Mouse (Mus musculus): Measurements from ENCODE around the gene Ap1s3.

DNA sequence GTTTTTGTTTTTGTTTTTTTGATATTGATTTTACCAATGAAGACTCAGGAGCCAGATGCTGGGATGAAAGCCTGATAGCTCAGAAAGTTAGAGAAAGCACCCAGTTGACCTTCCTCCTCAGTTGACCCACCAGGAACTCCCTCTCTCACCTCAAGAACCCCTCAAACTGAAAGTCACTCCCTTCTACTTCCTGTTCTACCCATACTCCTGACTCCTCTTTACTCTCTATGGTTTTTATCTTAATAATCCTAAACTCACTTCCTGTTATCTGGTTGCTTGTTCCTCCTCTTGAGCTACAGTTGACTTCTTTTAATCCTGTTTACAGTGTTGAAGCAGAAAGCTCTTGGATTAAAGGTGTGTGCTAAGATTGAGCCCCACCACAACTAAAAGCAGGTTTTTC lies 12.3 kb upstream of the Ap1s3 start:
- TF ChIP-seq CTCF (conservative IDR thresholded peaks at IDR 0.05; ENCODE audit: low read length): no peak
- no peak for TF ChIP-seq NANOG (IDR thresholded peaks at IDR 0.05; ENCODE audit: borderline replicate concordance, low read length)

Data from E14TG2a.4 (cell line).